Mouse (Mus musculus): ENCODE measurements around the gene Srsf12. TPM values are rescaled to one million over a fixed set of nuclear protein-coding genes. Genes with fewer than 3 reads are reported as not detected.

The Srsf12 gene
- polyA plus RNA-seq, 1 experiment: 17.6 TPM

DNA sequence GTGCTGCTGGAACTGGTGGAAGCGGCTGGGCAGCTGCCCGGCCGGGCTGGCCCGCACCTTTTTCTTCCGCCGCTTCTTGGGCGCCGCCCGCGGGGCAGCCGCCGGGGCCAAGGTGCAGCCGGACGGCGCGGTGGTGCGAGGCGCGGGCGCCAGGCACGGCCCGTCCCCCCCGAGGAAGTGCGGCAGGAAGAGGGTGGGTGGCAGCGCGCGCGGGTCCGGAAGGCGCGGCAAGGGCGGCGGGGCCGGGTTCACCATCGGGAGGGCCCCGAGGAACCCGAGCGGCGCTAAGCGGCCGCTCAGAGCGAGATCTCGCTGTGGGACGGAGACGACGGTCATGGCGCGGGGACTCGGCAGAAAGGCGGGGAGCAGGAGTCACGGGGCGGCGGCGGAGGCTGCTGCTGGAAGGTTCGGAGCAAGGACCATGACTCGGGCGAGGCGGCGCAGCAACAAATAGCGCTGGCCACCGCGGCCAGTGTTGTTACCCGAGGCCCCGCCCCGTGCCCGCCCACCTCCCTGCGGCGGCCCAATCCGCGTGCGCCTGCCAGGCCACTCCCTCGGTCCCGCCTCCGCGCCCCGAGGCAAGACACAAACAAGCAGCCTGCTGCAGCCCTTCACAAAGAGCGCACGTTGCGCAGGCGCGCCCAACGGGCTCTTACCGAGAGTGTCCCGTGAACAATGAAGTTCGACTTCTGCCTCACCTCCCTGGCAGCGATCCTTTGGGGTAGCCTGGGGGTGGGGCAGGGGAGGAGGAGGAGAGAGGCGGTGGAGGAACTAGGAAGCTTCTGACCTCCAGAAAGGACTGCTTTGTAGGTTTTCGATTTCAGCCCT, 39.5 kb downstream of the Srsf12 start:
- peak overlapping the region; percentile 100 for H3K27ac ChIP-seq (ENCODE audit: insufficient read depth, low read length)
- peak overlapping the region; percentile 64 for H3K4me3 ChIP-seq (ENCODE audit: insufficient read depth, low read length)
- 0 out of 2 replicates have a peak, but pooled peaks cover 1% of the 10 kb centered on the region for H3K4me1 ChIP-seq (ENCODE audit: control insufficient read depth, insufficient read depth, low read length)
- TF ChIP-seq CTCF (IDR thresholded peaks at IDR 0.05; ENCODE audit: extremely low read depth, insufficient read depth, low read length) (no peak), POLR2A (IDR thresholded peaks at IDR 0.05; ENCODE audit: extremely low read depth, insufficient read depth, low read length) (peak; percentile 89)

DNA sequence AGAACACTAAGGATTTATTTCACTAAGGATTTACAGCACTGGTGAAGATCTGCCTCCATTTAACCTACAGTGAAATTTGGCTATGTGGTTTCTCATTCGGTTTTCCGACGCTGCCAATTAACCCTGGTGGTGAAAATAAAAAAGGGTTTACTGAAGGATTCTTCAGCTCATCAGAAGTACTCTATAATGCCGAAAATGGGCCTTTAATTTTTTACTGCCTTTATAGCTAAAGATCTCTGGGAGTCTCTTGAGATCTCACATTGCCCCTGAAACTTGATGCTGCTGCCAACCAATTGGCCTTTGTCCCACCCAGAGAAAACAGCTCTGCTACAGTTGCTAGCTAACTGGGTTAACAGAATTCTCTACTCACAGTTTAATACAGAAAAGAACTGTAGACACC, 40.1 kb downstream of the Srsf12 start:
- no peak overlapping the region for H3K27ac ChIP-seq (ENCODE audit: insufficient read depth, low read length)
- TF ChIP-seq POLR2A (IDR thresholded peaks at IDR 0.05; ENCODE audit: extremely low read depth, insufficient read depth, low read length): no peak
- H3K4me1 ChIP-seq (ENCODE audit: control insufficient read depth, insufficient read depth, low read length): 0 out of 2 replicates have a peak, but pooled peaks cover 1% of the 10 kb centered on the region
- peak overlapping the region; percentile 64; the same call in 1 of the 2 replicates for H3K4me3 ChIP-seq (ENCODE audit: insufficient read depth, low read length)

DNA sequence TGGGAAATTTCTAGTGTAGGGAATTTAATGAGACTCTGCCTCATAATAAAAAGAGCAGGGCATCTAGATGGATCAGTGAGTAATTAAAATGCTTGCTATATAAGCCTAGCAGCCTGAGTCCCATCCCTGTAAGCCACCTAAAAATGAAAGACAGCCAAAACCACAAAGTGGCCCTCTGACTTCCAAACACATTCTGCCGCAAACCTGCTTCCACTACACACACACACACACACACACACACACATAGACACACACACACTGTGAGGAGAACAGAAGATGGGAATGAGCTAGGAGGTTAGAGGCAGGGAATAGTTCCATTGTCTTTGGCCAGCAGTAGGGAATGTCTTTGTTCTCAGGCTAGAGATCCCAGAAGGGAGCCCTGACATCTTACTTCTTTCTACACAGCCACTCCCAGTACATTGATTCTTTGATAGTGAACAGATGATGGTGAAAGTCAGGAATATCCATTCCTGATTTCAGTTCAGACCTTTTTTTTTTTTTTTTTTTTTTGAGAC, 41.0 kb downstream of the Srsf12 start:
- Histone ChIP-seq H3K27ac (ENCODE audit: insufficient read depth, low read length) (no peak overlapping the region), H3K4me3 (ENCODE audit: insufficient read depth, low read length) (no peak overlapping the region), H3K4me1 (ENCODE audit: control insufficient read depth, insufficient read depth, low read length) (no peaks in the 10 kb centered on the region)
- TF ChIP-seq POLR2A (IDR thresholded peaks at IDR 0.05; ENCODE audit: extremely low read depth, insufficient read depth, low read length) (no peak), CTCF (IDR thresholded peaks at IDR 0.05; ENCODE audit: extremely low read depth, insufficient read depth, low read length) (no peak)

DNA sequence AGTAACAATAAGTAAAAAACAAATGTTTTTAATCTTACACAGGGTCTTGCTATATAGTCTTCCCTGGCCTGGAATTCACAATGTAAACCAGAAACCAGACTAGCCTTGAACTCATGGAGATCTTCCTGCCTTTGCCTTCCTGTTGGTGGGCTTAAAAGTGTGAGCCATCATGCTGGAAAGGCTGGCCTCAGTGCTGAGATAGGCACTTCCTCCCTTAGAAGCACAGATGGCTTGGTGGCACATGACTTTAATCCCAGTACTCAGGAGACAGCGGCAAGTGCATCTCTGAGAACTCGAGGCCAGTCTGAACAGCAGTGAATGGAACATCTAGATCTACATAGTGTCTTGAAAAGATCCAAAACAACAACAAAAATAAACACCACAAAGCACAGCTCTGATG, 42.1 kb downstream of the Srsf12 start:
- H3K4me1 ChIP-seq (ENCODE audit: control insufficient read depth, insufficient read depth, low read length): no peaks in the 10 kb centered on the region
- TF ChIP-seq CTCF (IDR thresholded peaks at IDR 0.05; ENCODE audit: extremely low read depth, insufficient read depth, low read length) (no peak), POLR2A (IDR thresholded peaks at IDR 0.05; ENCODE audit: extremely low read depth, insufficient read depth, low read length) (no peak)
- H3K4me3 ChIP-seq (ENCODE audit: insufficient read depth, low read length): no peak overlapping the region
- no peak overlapping the region for H3K27ac ChIP-seq (ENCODE audit: insufficient read depth, low read length)

DNA sequence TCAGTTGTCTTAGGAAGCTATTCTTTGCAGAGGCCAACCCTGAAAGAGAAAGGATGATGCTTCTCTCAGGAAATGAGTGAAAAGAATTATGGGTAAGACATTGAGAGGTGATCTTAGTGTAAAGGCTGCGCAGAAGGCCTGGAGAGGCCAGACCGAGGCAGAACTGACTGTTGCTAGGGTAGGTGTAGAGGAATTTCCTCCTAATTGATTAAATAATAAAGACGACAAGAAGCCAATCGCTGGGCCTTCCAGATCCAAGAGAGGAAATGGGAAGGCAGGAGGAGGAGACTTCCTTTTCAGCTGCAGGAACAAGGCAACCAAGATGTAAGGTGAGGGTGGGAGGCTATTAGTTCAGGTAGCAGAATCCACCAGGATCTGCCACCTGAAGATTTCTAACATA, 45.9 kb downstream of the Srsf12 start:
- Histone ChIP-seq H3K4me3 (ENCODE audit: insufficient read depth, low read length) (no peak overlapping the region), H3K27ac (ENCODE audit: insufficient read depth, low read length) (no peak overlapping the region), H3K4me1 (ENCODE audit: control insufficient read depth, insufficient read depth, low read length) (no peaks in the 10 kb centered on the region)
- no peak for TF ChIP-seq POLR2A (IDR thresholded peaks at IDR 0.05; ENCODE audit: extremely low read depth, insufficient read depth, low read length)

DNA sequence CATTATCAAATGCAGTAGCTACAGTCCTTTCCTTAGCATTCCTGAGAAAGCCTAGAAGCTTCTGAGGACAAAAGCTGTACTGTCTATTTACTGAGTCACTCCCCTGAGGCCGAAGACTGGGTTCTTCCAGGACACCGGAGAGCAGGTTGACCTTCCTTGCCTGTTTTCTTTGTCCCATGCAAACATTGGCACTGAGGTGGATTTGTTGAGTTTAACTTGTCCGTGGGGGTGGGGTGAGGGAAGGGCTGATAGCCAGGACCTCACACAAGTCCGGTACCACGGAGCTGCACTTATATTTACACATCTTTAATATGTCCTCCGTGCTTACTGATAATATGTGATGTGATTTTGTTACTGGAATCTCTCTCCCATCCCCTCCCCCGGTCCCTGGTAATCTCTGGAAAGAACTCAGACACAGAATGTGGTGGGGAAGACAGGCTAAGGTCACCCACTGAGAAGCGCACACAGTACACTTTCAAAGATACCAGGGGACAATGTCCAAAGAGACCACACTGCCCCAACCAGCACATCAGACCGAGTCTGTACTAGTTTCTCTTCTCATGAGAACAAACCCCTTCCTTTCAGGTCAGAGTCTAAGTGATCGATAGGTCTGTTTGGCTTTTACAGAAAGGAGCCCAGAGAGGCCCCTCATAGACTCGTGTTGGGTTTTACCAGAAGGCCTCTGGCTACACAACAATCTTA, 48.6 kb downstream of the Srsf12 start:
- Histone ChIP-seq H3K4me1 (ENCODE audit: control insufficient read depth, insufficient read depth, low read length) (peaks cover 2% of the 10 kb centered on the region; the same call in 1 of the 2 replicates), H3K4me3 (ENCODE audit: insufficient read depth, low read length) (no peak overlapping the region), H3K27ac (ENCODE audit: insufficient read depth, low read length) (no peak overlapping the region)
- TF ChIP-seq POLR2A (IDR thresholded peaks at IDR 0.05; ENCODE audit: extremely low read depth, insufficient read depth, low read length) (no peak), CTCF (IDR thresholded peaks at IDR 0.05; ENCODE audit: extremely low read depth, insufficient read depth, low read length) (no peak)

DNA sequence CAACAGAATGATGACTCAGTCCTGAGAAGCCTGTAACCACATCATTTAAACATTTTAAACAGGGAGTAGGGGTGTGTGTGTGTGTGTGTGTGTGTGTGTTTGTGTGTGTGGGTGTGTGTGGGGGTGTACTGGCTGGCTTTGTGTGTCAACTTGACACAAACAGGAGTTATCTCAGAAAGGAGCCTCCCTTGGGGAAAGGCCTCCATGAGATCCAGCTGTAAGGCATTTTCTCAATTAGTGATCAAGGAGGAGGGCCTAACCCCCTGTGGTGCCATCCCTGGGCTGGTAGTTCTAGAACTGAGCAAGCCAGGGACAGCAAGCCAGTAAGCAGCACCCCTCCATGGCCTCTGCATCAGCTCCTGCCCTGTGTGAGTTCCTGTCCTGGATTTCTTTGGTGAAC, 51.5 kb downstream of the Srsf12 start:
- Histone ChIP-seq H3K27ac (ENCODE audit: insufficient read depth, low read length) (no peak overlapping the region), H3K4me3 (ENCODE audit: insufficient read depth, low read length) (no peak overlapping the region), H3K4me1 (ENCODE audit: control insufficient read depth, insufficient read depth, low read length) (peaks cover 2% of the 10 kb centered on the region; the same call in 1 of the 2 replicates)
- no peak for TF ChIP-seq POLR2A (IDR thresholded peaks at IDR 0.05; ENCODE audit: extremely low read depth, insufficient read depth, low read length)

DNA sequence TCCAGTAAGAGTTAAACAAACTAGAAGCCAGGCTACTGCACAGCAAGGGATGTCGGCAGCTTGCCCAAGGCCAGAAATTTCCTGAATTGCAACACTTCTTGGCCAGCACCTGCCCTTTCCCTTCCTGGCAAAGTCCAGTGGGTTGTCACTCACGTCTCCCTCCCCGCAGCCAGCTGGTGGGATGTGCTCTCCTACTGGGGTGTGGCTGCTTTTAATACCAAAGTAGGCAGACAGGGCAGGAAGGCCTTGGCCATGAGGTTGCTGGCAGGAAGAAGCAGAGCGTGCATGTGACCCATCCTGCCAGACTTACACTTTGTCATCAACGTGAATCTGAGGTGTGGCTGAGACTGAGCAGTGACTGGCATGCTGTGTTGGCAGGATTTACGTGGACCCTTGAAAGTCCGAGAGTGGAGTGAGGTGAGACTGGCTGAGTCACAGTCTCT, 52.5 kb downstream of the Srsf12 start:
- no peak overlapping the region for H3K27ac ChIP-seq (ENCODE audit: insufficient read depth, low read length)
- no peak overlapping the region for H3K4me3 ChIP-seq (ENCODE audit: insufficient read depth, low read length)
- TF ChIP-seq POLR2A (IDR thresholded peaks at IDR 0.05; ENCODE audit: extremely low read depth, insufficient read depth, low read length) (no peak), CTCF (IDR thresholded peaks at IDR 0.05; ENCODE audit: extremely low read depth, insufficient read depth, low read length) (no peak)
- peaks cover 2% of the 10 kb centered on the region; the same call in 1 of the 2 replicates for H3K4me1 ChIP-seq (ENCODE audit: control insufficient read depth, insufficient read depth, low read length)

DNA sequence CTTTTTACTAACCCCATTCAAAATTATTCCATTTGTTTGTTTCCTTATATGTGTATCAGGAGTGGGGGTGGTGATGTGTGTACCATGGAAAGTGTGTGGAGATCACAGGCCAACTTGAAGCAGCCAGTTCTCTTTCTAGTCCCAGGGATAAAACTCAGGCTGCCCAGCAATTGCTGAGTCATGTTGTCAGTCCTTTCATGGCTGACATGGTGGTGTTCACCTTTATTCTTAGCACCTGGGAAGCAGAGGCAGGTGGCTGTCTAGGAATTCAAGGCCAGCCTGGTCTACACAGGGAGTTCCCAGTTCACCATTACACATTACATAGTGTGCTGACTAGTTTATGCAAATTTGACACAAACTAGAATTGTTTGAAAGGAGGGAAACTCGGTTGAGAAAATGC, 54.1 kb downstream of the Srsf12 start:
- Histone ChIP-seq H3K4me3 (ENCODE audit: insufficient read depth, low read length) (no peak overlapping the region), H3K4me1 (ENCODE audit: control insufficient read depth, insufficient read depth, low read length) (peaks cover 2% of the 10 kb centered on the region; the same call in 1 of the 2 replicates), H3K27ac (ENCODE audit: insufficient read depth, low read length) (no peak overlapping the region)
- TF ChIP-seq POLR2A (IDR thresholded peaks at IDR 0.05; ENCODE audit: extremely low read depth, insufficient read depth, low read length) (no peak), CTCF (IDR thresholded peaks at IDR 0.05; ENCODE audit: extremely low read depth, insufficient read depth, low read length) (no peak)
